Mouse (Mus musculus): ENCODE results near the gene Slc35c1.

GRCm38 (mm10) chr2:92478313-92478688 is 18.0 kb upstream of the Slc35c1 start:
- TF ChIP-seq GATA1 (IDR thresholded peaks at IDR 0.05; ENCODE audit: borderline replicate concordance, low read length) (no peak), GATA2 (IDR thresholded peaks at IDR 0.05; ENCODE audit: borderline replicate concordance, low read depth, low read length) (no peak), POLR2AphosphoS5 (IDR thresholded peaks at IDR 0.05; ENCODE audit: insufficient replicate concordance, low read depth, low read length) (no peak), CTCF (IDR thresholded peaks at IDR 0.05; ENCODE audit: low read depth, low read length) (no peak)
